ENCODE assay signal across 19 mouse cellular contexts in genomic region chr6:9842391-9842790, GRCm38 (mm10).
"Had no signal": no experiment of that assay in that cellular context is flagged by ENCODE, and none has a peak within 500 bp of the region (broad histone marks: within the 10 kb centered on the region; RNA-seq: fewer than 3 reads in every experiment).

No protein-coding gene starts in this region.

- H3K27me3 ChIP-seq: midbrain, embryonic 12.5 days; neural tube, embryonic 13.5 days; neural tube, embryonic 15.5 days had no signal

- H3K4me3 ChIP-seq: midbrain, embryonic 10.5 days; midbrain, embryonic 12.5 days; myocyte; neural tube, embryonic 13.5 days; neural tube, embryonic 15.5 days had no signal

- ATAC-seq: midbrain, embryonic 16.5 days had no signal

- DNase-seq: lung, adult 18-20 months; lung, embryonic 14.5 days; lung, postnatal 10 days; lung, postnatal 4 days; midbrain, embryonic 14.5 days; retina, postnatal 1 day; right cerebral cortex, adult 18-20 months; right cerebral cortex, postnatal 25 days; right cerebral cortex, postnatal 4 days; spleen, adult 18-20 months; thymus, adult 18-20 months; thymus, postnatal 14 days; thymus, postnatal 36 days had no signal

- H3K4me1 ChIP-seq: midbrain, embryonic 10.5 days; midbrain, embryonic 12.5 days; neural tube, embryonic 13.5 days; neural tube, embryonic 15.5 days had no signal

- H3K9ac ChIP-seq: lung, embryonic 14.5 days; midbrain, embryonic 12.5 days; neural tube, embryonic 13.5 days; neural tube, embryonic 15.5 days had no signal

- H3K36me3 ChIP-seq: midbrain, embryonic 10.5 days; midbrain, embryonic 12.5 days; neural tube, embryonic 13.5 days; neural tube, embryonic 15.5 days had no signal

- H3K4me2 ChIP-seq: lung, embryonic 14.5 days; midbrain, embryonic 12.5 days; neural tube, embryonic 13.5 days; neural tube, embryonic 15.5 days had no signal

- H3K27ac ChIP-seq: midbrain, embryonic 10.5 days; midbrain, embryonic 12.5 days; neural tube, embryonic 13.5 days; neural tube, embryonic 15.5 days had no signal

- H3K9me3 ChIP-seq: midbrain, embryonic 10.5 days; midbrain, embryonic 12.5 days; neural tube, embryonic 13.5 days; neural tube, embryonic 15.5 days had no signal
